In genomic region chr13:28782497-28783246, GRCm38 (mm10) we compare ENCODE assay signal across 11 mouse cellular contexts.
DNase-seq lines count a peak whose midpoint lies in the region; ATAC-seq and TF ChIP-seq lines count a peak whose summit lies in the region.
"Had no signal": no experiment of that assay in that cellular context is flagged by ENCODE, and none has a peak within 500 bp of the region (broad histone marks: within the 10 kb centered on the region; RNA-seq: fewer than 3 reads in every experiment).

No protein-coding gene starts in this region.

- TF ChIP-seq EP300 in heart, adult 2 months (IDR thresholded peaks at IDR 0.05; ENCODE audit: insufficient read depth, low read depth, low read length) = no peak

- intact Hi-C loops in heart, adult 2 months (cut with DNase I) = no loop called here

- no peaks in the 10 kb centered on the region for H3K36me3 ChIP-seq in heart, embryonic 10.5 days
- no peaks in the 10 kb centered on the region for H3K36me3 ChIP-seq in heart, adult 2 months (ENCODE audit: control insufficient read depth, insufficient read depth, low read length)
- no peaks in the 10 kb centered on the region for H3K36me3 ChIP-seq in forebrain, embryonic 11.5 days (ENCODE audit: control insufficient read depth, insufficient read depth, low read length)
- no peaks in the 10 kb centered on the region for H3K36me3 ChIP-seq in hindbrain, embryonic 16.5 days (ENCODE audit: control insufficient read depth, insufficient read depth, low read length)
- H3K36me3 ChIP-seq in neural tube, embryonic 11.5 days (ENCODE audit: control insufficient read depth, insufficient read depth, low read length) = no peaks in the 10 kb centered on the region

- H3K9me3 ChIP-seq in heart, embryonic 10.5 days = no peaks in the 10 kb centered on the region
- H3K9me3 ChIP-seq in forebrain, embryonic 11.5 days (ENCODE audit: control insufficient read depth, low read length) = no peaks in the 10 kb centered on the region
- no peaks in the 10 kb centered on the region for H3K9me3 ChIP-seq in hindbrain, embryonic 16.5 days (ENCODE audit: control insufficient read depth, low read length)
- no peaks in the 10 kb centered on the region for H3K9me3 ChIP-seq in neural tube, embryonic 11.5 days (ENCODE audit: control insufficient read depth, low read length)

- H3K4me1 ChIP-seq in heart, embryonic 10.5 days = peaks cover 12% of the 10 kb centered on the region
- H3K4me1 ChIP-seq in heart, adult 2 months (ENCODE audit: control insufficient read depth, insufficient read depth, low read length) = no peaks in the 10 kb centered on the region
- H3K4me1 ChIP-seq in forebrain, embryonic 11.5 days (replicated peaks; ENCODE audit: control insufficient read depth, insufficient read depth, low read length) = peaks cover 30% of the 10 kb centered on the region; the same call in 1 of the 2 replicates
- peaks cover 15% of the 10 kb centered on the region for H3K4me1 ChIP-seq in hindbrain, embryonic 16.5 days (ENCODE audit: control insufficient read depth, insufficient read depth, low read depth, low read length)
- H3K4me1 ChIP-seq in neural tube, embryonic 11.5 days (ENCODE audit: control insufficient read depth, insufficient read depth, low read length) = peaks cover 37% of the 10 kb centered on the region

- no peak overlapping the region for H3K4me3 ChIP-seq in heart, embryonic 10.5 days
- no peak overlapping the region for H3K4me3 ChIP-seq in heart, adult 2 months
- no peak overlapping the region for H3K4me3 ChIP-seq in forebrain, embryonic 11.5 days (ENCODE audit: low read depth, low read length)
- no peak overlapping the region for H3K4me3 ChIP-seq in hindbrain, embryonic 16.5 days (ENCODE audit: low read length)
- no peak overlapping the region for H3K4me3 ChIP-seq in neural tube, embryonic 11.5 days (ENCODE audit: low read depth, low read length)

- no peak for TF ChIP-seq CTCF in heart, adult 2 months (IDR thresholded peaks at IDR 0.05)

- no peak overlapping the region; the same call in 1 of the 2 replicates for H3K4me2 ChIP-seq in forebrain, embryonic 11.5 days (ENCODE audit: low read depth, low read length, severe bottlenecking)
- H3K4me2 ChIP-seq in hindbrain, embryonic 16.5 days (ENCODE audit: low read length) = no peak overlapping the region
- H3K4me2 ChIP-seq in neural tube, embryonic 11.5 days (ENCODE audit: low read depth) = no peak overlapping the region

- H3K9ac ChIP-seq in heart, adult 2 months (ENCODE audit: low read depth, low read length) = no peak overlapping the region
- no peak overlapping the region for H3K9ac ChIP-seq in forebrain, embryonic 11.5 days (ENCODE audit: low read length)
- no peak overlapping the region for H3K9ac ChIP-seq in hindbrain, embryonic 16.5 days (ENCODE audit: low read depth, low read length)
- H3K9ac ChIP-seq in neural tube, embryonic 11.5 days (ENCODE audit: low read length) = no peak overlapping the region

- H3K79me2 ChIP-seq in heart, adult 2 months (replicated peaks; ENCODE audit: control insufficient read depth, insufficient read depth, low read length) = no peaks in the 10 kb centered on the region

- 52% methylated on average over 10 of the region's 10 CpGs for WGBS in heart, embryonic 10.5 days
- WGBS in heart, adult 2 months = 87% methylated on average over 10 of the region's 10 CpGs
- WGBS in forebrain, embryonic 11.5 days = 13% methylated on average over 10 of the region's 10 CpGs
- 19% methylated on average over 10 of the region's 10 CpGs for WGBS in hindbrain, embryonic 16.5 days
- 20% methylated on average over 10 of the region's 10 CpGs for WGBS in neural tube, embryonic 11.5 days

- no peak for TF ChIP-seq POLR2A in heart, adult 2 months (IDR thresholded peaks at IDR 0.05; ENCODE audit: insufficient read depth, low read depth, low read length)

- no peak for DNase-seq in heart, embryonic 10.5 days (ENCODE audit: low spot score)
- no peak for DNase-seq in heart, adult 2 months
- no peak for DNase-seq in forebrain, embryonic 11.5 days (ENCODE audit: low spot score)
- peak; percentile 51 for DNase-seq in neural tube, embryonic 11.5 days (ENCODE audit: low spot score)
- no peak for DNase-seq in right cerebral cortex, postnatal 25 days
- DNase-seq in frontal cortex, postnatal 36 days (ENCODE audit: low spot score in 2 of 2) = no peak
- DNase-seq in kidney, postnatal 36 days = no peak
- DNase-seq: cerebellum, postnatal 25 days; heart, adult 18-20 months; heart, postnatal 36 days had no signal

- no peaks in the 10 kb centered on the region for H3K27me3 ChIP-seq in heart, embryonic 10.5 days (ENCODE audit: insufficient read depth, poor library complexity, severe bottlenecking)
- H3K27me3 ChIP-seq in heart, adult 2 months (ENCODE audit: control insufficient read depth, insufficient read depth, low read length) = no peaks in the 10 kb centered on the region
- H3K27me3 ChIP-seq in forebrain, embryonic 11.5 days (ENCODE audit: control insufficient read depth, insufficient read depth, low read length) = no peaks in the 10 kb centered on the region
- H3K27me3 ChIP-seq in hindbrain, embryonic 16.5 days (replicated peaks; ENCODE audit: control insufficient read depth, insufficient read depth, low read length) = no peaks in the 10 kb centered on the region
- H3K27me3 ChIP-seq in neural tube, embryonic 11.5 days (ENCODE audit: control insufficient read depth, insufficient read depth, low read length) = no peaks in the 10 kb centered on the region

- peak; percentile 49 for ATAC-seq in forebrain, embryonic 11.5 days (replicated peaks; ENCODE audit: low FRiP score)
- no peak for ATAC-seq in hindbrain, embryonic 16.5 days
- peak; percentile 50 for ATAC-seq in neural tube, embryonic 11.5 days (ENCODE audit: insufficient read depth, low FRiP score, low TSS enrichment)

- 0 out of 2 replicates have a peak overlapping the region, but pooled peaks have one; percentile 54 for H3K27ac ChIP-seq in heart, embryonic 10.5 days
- H3K27ac ChIP-seq in heart, adult 2 months = no peak overlapping the region
- peak overlapping the region; percentile 86 for H3K27ac ChIP-seq in forebrain, embryonic 11.5 days (ENCODE audit: low read depth, low read length)
- H3K27ac ChIP-seq in hindbrain, embryonic 16.5 days (ENCODE audit: low read depth, low read length) = peak overlapping the region; percentile 56; the same call in 1 of the 2 replicates
- peak overlapping the region; percentile 94 for H3K27ac ChIP-seq in neural tube, embryonic 11.5 days (ENCODE audit: low read depth, low read length)
